Mouse (Mus musculus) cerebellum, adult 9-10 months (tissue): ENCODE measurements at regions not wholly inside any gene's neighbourhood (a gene's known extent, or its start where the extent isn't known, plus 50 kb on each side); places are given as distances from the start of the nearest gene placed in this dataset.
"Not testable (repeated sequence)": the region's sequence is repeated elsewhere in the genome, so short reads cannot be mapped to it uniquely, and the experiment has no call there.

Experiments used
- DNase-seq: peaks from one replicate; pipeline ENCODE4 v3.0.0; 2022

DNA sequence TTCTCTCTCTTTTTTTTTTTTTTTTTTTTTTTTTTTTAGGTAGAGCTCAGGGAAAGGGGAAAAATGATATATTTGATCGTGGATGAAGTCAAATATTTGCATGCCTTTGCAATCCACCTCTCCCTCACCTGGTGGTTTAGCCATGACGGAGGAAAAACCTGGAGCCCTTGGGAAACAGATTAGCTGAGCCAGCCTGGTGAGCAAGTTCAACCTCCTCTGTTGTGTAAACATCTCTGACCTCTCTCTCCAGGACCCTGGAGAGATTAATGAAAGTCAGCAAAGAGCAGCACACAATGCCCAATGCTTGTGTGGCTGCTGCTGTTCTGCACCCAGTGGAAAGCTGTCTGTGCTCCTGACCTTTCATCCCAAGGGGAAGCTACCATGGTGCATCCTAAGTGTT, 530.2 kb upstream of the Auts2 start:
- no peak for DNase-seq

DNA sequence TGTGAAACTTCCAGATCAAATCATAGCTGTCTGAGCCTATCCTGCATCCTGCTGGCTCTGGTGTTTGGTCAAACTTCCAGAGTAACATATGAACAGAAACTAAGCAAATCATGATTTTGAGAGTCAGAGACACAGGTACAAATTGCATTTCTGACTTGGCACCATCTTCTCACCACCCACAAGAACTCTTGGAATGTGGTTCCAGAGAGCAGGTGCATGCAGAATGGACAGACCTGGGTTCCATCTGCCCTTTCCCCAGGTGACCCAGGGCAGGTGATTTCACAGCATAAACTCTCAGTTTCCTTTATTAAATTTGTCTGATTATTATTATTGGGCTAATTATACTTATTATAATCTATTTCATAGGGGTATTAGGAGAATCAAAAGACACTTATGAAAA, 527.0 kb upstream of the Auts2 start:
- DNase-seq: peak; percentile 77

DNA sequence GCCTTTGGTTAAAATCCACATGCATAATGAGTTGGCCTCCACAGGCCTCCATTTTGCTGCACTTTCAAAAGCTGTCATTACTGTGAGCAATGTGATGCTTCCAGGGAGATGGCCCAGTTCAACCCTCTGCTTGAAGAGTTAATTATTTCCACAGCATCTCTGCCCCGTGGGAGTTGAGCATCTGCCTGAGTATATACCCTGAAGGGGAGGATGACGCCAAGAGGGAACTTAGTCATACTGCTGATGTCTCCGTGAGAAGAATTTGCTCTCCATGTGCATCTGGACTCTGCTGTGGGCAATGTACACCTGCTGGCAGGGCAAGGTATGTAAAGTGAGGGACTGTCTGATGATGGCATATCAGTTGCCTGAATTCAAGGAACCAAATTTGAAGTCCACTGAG, 519.3 kb upstream of the Auts2 start:
- DNase-seq: no peak

DNA sequence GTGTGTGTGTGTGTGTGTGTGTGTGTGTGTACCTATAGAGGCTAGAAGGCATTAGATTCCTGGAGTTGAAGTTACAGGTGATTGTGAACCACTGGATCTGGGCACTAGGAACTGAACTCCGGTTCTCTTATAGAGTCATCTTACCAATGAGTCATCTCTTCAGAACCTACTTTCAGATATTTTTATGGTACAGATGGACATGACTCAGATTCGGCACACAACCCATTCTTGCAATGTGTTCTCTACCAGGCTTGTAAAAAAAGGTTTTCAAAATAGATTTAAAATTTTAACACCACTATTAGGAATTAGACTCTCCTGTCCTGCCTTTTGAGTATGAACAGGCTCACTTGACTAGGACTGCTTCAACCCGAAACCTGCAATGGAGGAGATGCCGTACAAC, 504.3 kb upstream of the Auts2 start:
- no peak for DNase-seq

DNA sequence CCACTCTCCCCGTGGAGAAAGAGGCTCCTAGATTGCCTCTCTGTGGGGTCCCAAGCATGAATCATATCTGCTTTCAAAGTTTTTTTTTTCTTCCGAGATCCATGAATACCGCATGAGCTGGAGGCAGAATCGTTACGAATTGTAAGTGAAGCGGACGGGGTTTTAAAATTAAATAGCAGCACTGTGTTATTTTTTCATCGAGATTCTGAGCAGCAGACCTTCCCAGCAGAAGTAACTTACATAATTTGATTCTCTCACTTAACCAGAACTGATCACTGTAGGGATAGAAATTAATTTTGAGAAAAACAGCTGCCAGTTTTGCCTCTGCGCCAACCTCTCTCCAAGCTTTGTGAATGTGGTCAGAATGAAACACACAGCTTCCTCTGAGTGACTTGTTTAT, 502.5 kb upstream of the Auts2 start:
- no peak for DNase-seq

DNA sequence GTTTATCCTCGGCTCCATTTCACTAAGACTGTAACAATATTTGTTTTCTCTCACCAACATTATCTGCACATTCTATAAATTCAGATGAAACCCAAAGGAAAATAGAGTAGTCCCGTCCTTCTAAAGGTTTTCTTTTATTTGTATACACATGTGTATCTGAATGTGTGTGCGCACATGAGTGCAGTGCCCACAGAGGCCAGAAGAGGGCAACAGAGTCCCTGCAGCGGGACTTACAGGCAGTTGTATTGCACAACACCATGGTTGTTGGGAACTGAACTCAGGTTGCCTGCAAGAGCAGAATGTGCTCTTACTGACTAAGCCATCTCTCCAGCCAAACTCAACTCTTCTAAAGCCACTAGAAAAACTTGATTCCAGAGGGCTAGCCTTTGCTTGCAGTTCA, 484.4 kb upstream of the Auts2 start:
- DNase-seq: no peak

DNA sequence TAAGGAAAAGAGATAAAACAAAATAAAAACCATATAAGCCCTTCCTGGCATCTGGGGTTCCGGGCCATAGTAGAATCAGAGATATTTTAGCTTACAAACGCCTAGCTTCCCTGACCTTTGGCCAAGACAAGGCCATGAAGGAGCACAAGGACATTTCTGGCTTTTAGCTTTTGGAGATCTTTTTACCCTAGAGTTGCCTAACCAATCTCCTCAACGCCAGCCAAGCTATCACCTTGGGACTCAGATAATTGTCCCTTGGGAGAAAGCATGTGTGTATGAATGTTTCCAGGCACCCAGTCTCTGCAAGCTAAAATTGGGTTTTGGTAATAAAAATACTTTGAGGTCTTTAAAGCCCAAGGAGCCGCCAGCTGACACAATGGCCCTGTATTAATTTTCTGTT, 482.0 kb upstream of the Auts2 start:
- DNase-seq: no peak

DNA sequence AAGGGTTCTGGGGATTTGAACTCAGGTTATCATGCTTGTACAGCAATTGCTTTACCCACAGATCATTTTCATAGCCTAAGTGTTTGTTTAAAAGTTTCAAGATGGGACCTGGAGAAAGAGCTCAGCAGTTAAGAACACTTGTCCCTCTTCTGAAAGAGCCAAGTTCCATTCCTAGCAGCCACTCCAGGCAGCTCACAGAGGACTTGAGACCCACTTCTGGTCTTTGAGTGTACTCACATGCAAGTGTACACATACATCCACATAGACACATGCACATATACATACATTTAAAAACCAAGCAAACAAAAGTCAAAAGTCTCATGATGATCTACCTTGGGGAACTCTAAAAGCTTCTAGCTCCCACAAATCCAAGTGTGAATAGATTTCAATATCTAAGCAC, 477.7 kb upstream of the Auts2 start:
- DNase-seq: no peak

DNA sequence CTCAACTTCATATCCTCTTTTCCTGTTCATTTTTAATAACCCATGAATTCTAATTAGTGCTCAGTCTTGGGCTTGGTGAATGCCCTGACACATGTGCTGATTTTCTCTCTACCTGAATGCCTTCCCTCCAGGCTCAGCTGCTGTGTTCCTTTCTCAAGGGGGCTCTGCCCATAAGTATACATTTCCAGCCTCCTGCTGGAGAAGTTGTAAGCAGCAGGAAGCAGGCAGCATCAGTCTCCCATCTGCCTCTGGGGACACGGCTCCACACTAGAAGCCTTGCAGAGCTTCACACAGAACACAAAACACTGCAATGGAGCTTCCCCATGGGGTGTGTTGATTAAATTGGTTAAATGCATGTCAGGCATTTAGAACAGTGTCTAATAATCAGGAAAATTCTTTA, 477.0 kb upstream of the Auts2 start:
- DNase-seq: no peak

DNA sequence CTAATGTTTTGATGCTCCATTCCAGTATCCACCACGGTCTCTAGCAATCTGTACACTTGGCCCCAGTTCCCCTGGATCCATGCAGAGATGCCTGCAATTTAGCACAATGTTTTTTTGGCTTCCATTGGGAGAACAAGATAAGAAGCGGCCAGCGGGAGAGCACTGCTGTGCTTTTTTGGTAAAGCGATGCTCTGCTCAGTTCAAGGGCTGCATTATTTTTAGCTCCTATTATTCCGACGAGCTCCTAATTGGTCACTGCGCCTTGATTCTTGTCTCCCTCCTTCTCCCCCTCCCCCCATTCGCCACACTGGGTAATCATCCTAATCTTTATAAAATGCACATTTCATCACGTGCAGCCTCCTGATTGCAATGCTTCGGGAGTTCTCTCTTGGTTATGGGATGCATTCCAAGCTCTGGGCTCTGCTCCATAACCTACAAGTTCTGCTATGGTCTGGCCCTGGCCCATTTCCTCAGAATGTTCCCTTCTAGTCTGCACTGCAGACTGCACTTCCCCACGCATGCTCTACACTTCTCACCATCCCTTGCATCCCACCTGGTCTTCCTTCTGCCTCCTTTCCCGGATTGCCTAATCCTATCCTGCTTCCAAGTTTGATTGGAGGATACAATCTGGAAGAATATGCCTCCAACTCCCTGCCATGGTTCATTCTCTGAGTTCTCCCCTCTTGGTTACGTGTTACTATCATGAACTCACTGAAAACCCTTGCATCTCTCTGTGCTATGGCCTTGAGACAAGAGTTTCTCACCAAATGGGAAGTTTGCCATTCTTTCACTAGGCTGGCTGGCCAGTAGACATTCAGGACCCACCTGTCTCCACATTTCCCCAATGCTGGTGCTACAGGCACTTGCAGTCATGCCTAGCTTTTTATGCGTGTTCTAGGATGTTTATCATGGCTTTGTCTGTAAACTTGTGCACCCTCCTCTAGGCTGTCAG, 467.8 kb upstream of the Auts2 start:
- DNase-seq: peak; percentile 98

DNA sequence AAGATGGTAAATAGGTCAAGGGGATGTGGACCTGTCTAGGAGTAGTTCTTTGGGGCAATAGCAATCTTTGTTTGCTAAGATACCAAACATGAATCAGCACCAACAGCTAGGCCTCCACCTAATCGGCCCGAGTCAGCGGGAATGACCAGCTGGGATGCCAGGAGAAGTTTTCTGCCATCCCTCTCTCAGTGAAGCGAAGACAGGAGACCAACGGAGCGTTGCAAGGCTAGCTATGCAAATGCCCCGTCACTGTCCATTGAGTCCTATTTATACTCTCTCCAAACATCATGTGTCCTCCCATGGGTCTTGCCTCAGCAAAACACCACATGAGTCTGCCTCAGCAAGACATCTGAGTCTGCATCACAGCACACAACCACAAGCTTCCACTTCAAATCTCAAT, 439.7 kb upstream of the Auts2 start:
- DNase-seq: no peak

DNA sequence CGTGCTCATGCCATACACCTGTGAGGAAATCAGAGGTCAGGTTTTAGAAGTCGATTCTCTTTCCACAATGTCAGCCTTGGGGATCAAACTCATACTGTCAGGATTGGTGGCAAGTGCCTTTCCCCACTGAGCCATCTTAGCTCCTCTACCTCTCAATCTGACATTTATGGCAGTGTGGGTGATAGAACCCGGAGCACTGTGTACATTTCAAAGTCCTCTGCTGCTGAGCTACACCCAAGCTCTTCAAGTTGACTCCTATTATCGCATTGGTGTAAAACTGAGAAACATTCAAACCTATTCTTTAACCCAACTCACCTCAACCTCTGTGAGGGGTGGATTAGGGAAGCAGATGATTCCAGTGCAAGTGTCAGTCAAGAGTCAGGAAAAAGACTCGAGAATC, 435.9 kb upstream of the Auts2 start:
- no peak for DNase-seq

DNA sequence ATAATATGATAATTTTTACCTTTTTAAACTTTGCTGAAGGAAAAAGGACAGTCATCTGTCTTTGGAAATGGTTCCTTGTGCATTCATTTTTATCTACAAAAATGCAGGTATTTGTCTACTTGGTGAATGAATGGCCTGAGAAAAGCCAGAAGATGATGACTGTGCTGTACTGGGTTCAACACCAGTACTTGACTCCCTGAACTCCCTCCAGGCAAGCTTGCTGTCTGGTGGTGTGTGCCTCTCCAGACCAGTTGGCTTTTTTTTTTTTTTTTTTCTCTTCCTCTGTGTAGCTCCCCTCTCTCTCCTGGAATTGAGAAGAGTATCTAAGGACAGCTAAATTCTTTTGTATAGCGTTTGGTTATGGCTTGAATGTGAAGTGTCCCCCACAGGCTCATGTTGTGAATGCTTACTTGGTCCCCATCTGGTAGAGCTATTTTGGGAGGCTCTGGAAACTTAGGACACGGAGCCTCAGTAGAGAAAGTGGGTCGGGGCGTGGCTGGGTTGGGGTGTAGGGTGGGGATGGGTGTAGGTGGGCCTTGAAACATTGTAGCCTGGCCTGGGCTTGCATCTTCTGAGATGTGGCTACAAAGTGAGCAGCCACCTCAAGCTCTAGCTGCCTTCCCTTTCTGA, 432.3 kb upstream of the Auts2 start:
- no peak for DNase-seq

DNA sequence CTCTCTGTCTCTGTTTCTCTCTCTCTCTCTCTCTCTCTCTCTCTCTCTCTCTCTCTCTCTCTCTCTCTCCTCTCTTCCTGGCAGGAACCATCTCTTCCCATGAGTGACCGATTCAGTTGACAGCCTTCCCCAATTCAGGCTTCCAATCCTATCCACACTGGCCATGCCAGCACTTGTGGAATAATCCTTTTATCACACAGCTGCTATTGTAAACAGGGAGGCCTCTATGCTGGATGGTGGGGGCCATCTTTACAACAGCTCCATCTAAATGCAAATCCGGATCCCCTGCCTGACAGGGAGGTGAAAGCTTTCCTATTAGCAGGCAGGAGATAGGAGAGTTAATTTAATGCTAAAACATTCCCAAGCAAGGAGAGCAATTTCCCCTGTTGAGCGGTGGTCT, 431.7 kb upstream of the Auts2 start:
- no peak for DNase-seq

DNA sequence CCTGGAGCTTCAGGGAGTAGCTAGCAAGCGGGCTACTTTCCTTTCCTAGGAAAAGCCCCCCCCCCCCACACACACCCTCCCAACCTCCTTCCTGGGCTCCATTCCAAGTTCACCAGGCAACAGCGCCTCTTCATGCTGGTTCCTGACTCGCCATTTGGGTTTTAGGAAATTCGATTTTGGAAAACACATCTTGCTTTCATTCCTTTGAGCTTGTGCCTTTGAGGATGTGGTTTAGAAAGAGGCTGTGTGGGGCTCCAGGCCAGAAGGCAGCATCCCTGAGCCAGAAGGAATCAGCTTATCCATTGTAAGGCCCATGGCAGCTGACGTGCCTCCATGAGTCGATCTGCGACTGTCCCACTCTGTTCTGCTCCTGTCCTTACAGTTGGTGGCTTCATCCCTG, 427.9 kb upstream of the Auts2 start:
- DNase-seq: no peak

DNA sequence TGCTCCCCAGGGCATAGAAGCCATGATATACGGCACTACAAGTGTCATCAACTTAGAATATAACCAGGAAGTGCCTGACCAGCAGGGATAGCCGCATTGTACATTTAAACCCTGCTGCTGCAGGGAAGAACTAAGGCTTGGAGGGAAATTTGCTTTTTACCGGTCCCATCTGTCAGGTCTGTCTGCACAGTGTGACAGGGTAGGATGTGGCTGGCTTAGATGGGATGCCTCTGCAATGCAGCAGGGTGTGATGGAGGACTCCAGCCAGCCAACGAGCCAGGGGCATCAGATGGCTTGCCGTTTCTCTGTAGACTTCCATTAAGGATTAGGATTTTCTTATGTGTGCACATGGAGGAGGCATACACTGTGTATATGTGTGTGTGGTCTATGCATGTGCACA, 426.2 kb upstream of the Auts2 start:
- DNase-seq: peak; percentile 85

DNA sequence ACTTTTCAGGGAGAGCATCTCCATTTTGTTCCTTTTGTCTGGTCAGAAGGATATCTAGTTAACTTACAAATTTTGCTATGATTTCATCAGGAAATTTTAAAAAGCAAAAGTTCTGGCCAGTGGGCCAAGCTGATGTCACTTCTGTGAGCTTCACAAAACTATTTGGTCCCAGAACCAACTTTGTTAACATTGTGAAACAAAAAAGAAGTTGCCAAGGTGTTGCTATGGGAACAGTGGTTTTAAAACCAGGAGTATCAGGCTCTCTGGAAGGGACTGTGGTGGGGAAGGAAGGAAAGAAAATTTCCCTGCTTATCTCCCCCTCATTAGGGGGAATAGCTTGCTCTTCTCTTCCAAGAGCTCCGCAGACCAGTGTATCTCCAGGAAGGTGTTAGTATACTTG, 416.8 kb upstream of the Auts2 start:
- no peak for DNase-seq

DNA sequence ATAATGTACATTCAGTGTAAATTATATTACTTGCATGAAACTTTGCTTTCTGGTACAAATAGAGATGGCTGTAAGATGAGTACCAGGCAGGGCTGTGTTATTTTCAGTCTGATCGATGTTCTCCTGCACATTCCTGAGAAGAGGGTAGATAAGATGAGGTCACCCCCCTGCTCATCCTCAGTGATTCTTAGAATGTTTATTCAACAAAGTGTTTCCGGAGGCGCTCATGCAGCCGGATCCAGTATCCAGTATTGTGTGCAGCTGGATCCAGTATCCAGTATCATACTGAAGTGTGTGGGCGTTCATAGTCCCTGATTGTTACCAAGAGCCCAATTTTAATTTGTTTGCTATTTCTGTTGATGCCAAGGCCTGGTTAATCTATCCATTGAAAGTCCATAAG, 413.0 kb upstream of the Auts2 start:
- no peak for DNase-seq

DNA sequence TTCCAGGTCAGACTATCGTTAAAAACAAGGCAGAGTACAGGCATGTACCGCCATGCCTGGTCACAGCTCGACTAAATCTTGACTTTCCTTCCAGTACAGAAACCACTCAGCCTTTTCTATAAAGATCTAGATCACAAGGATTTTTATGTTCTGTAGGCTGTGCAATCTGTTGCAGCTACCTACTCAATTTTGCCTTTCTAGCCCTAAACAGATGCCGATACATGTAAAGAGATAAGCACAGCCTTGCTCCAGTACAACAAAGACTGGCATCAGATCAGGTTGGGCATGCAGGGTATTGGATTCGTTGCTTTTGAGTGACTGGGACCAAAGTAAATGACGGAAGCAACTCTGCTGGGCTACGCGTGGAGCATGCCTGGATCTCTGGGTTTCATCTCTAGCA, 411.9 kb upstream of the Auts2 start:
- no peak for DNase-seq

DNA sequence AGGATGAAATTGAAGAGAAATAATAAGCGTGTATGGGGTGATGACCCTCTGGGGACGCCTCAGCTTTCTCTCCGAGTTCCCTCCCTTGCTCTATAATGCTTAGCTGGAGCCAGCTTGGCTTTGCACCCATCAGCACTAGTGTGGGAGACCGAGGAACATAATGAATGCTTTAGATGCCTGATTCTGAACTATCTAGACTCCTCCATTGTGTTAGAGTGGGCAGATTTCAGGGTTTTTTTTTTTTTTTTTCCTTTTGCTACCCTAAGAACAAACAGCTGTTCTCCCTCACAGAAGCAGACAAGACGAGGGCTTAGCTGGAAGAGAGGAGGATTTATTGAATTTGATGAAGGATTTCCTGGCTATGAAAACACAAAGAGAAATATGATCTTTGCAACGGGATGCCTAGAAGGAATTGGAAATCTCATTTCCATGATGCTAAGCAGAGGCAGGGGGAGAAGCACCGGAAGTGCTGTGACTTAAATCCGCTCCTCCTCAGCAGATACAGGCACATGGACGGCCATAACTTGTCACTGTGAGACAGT, 390.4 kb upstream of the Auts2 start:
- DNase-seq: no peak

DNA sequence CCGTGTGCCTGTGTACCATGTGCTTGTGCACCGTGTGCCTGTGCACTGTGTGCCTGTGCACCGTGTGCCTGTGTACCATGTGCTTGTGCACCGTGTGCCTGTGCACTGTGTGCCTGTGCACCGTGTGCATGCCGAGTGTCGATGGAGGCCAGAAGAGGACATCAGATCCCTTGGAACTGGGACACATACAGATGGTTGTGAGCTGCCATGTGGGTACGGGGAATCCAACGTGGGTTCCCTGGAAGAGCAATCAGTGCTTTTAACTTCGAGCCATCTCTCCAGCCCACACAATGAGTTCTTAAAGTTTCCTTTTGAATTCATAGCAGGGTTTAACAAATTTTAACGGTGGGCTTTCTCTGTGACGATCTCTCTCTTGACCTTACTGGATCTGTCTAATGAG, 386.8 kb upstream of the Auts2 start:
- not testable (repeated sequence) for DNase-seq

DNA sequence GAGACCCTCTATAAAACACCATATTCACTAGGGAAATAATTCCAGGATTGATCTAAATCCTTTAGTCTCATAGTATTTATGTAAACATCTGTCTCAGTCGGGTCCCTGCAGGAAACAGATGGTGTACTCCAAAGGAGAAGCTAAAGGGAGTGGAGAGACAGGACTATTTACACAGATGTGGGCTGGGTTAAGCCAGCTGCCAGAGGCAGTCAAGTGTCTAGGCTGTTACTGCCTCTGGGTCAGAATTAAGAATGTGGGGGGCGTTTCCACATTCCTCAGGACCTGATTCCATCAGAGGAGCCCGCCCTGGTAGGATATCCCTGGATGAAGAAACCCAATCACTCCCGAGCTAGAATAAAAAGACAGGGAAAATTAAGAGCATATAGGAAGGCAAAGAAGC, 380.2 kb upstream of the Auts2 start:
- DNase-seq: no peak

DNA sequence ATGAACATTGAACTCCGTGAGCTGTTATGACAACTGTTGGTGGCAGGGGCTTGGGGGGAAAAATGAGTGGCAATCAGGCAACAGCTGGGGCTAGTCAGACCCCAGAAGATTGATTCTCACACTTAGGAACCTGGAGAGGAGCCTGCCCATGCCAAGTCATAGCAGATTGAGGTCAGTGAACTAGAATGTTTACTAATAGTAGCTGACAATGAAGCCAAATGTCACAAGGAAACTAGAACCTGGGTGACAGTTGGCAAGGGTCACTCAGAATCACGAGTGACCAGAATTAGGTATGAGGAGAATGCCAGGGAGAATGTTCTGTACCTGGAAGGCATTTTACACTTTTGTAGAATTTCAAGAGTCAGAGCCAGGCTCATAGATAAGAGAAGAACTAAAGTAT, 365.9 kb upstream of the Auts2 start:
- DNase-seq: peak; percentile 65

DNA sequence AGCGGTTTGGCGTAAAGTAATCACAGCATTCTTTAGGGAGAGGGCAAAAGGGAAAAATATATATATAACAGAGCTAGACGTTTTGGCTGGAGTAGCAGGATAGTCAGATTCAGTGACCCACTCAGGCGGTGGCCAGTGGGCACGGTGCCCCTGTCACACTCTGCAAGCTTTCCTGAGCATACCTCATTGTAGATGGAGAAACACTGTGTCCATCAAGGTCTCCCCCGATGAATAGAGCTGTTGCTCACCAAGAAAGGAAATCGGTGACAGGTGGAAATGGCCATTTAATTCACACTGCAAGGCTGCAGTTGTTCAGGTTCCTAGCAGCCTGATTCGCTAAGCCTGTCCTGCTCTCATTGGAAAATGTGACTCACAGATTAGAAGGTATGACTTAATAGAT, 365.1 kb upstream of the Auts2 start:
- no peak for DNase-seq
